30 mouse cellular contexts compared by ENCODE assay signal in genomic region chr12:36597539-36598250, GRCm38 (mm10).
DNase-seq lines count a peak whose midpoint lies in the region; ATAC-seq and TF ChIP-seq lines count a peak whose summit lies in the region.
"Had no signal": no experiment of that assay in that cellular context is flagged by ENCODE, and none has a peak within 500 bp of the region (broad histone marks: within the 10 kb centered on the region; RNA-seq: fewer than 3 reads in every experiment).

No protein-coding gene starts in this region.

- no peaks in the 10 kb centered on the region for H3K9me3 ChIP-seq in intestine, embryonic 14.5 days (ENCODE audit: control insufficient read depth, low read length)
- no peaks in the 10 kb centered on the region for H3K9me3 ChIP-seq in intestine, postnatal 0 days (ENCODE audit: control insufficient read depth)
- H3K9me3 ChIP-seq in lung, embryonic 15.5 days: no peaks in the 10 kb centered on the region
- no peaks in the 10 kb centered on the region for H3K9me3 ChIP-seq in kidney, postnatal 0 days (replicated peaks; ENCODE audit: low read length)
- H3K9me3 ChIP-seq: embryonic facial prominence, embryonic 13.5 days; forebrain, embryonic 10.5 days; intestine, embryonic 15.5 days; stomach, embryonic 15.5 days had no signal

- no peaks in the 10 kb centered on the region for H3K27me3 ChIP-seq in intestine, embryonic 14.5 days (replicated peaks; ENCODE audit: control insufficient read depth, insufficient read depth, low read length)
- no peaks in the 10 kb centered on the region for H3K27me3 ChIP-seq in intestine, postnatal 0 days (replicated peaks; ENCODE audit: control insufficient read depth, insufficient read depth, low read length)
- no peaks in the 10 kb centered on the region for H3K27me3 ChIP-seq in lung, embryonic 15.5 days
- H3K27me3 ChIP-seq in kidney, postnatal 0 days (ENCODE audit: insufficient read depth, low read length): no peaks in the 10 kb centered on the region
- H3K27me3 ChIP-seq: CH12.LX; embryonic facial prominence, embryonic 13.5 days; intestine, embryonic 15.5 days; stomach, embryonic 15.5 days had no signal

- no peak for TF ChIP-seq CTCF in intestine, postnatal 0 days (IDR thresholded peaks at IDR 0.05; ENCODE audit: low read depth)
- no peak for TF ChIP-seq CTCF in kidney, postnatal 0 days (IDR thresholded peaks at IDR 0.05; ENCODE audit: low read depth)

- 0 out of 2 replicates have a peak overlapping the region, but pooled peaks have one; percentile 6 for H3K27ac ChIP-seq in intestine, embryonic 14.5 days (ENCODE audit: low read depth)
- no peak overlapping the region for H3K27ac ChIP-seq in intestine, postnatal 0 days (ENCODE audit: low read depth, low read length)
- peak overlapping the region; percentile 31 for H3K27ac ChIP-seq in lung, embryonic 15.5 days
- no peak overlapping the region for H3K27ac ChIP-seq in kidney, postnatal 0 days
- H3K27ac ChIP-seq: embryonic facial prominence, embryonic 13.5 days; forebrain, embryonic 10.5 days; intestine, embryonic 15.5 days; liver, embryonic 14.5 days; macrophage; stomach, embryonic 15.5 days had no signal

- no peaks in the 10 kb centered on the region for H3K36me3 ChIP-seq in intestine, embryonic 14.5 days (ENCODE audit: control insufficient read depth, insufficient read depth, low read length)
- H3K36me3 ChIP-seq in intestine, postnatal 0 days (ENCODE audit: control insufficient read depth, insufficient read depth): no peaks in the 10 kb centered on the region
- no peaks in the 10 kb centered on the region for H3K36me3 ChIP-seq in lung, embryonic 15.5 days
- no peaks in the 10 kb centered on the region for H3K36me3 ChIP-seq in kidney, postnatal 0 days (ENCODE audit: insufficient read depth, low read length)
- H3K36me3 ChIP-seq: embryonic facial prominence, embryonic 13.5 days; forebrain, embryonic 10.5 days; intestine, embryonic 15.5 days; stomach, embryonic 15.5 days had no signal

- ATAC-seq in intestine, embryonic 14.5 days (replicated peaks; ENCODE audit: low FRiP score, low TSS enrichment, low read depth): no peak
- no peak for ATAC-seq in intestine, postnatal 0 days
- ATAC-seq in lung, embryonic 15.5 days (ENCODE audit: borderline replicate concordance, extremely low read depth, low FRiP score, low TSS enrichment): peak; percentile 96
- no peak for ATAC-seq in kidney, postnatal 0 days (replicated peaks; ENCODE audit: low FRiP score, low read depth)
- ATAC-seq: activated CD4-positive, CD25-positive, alpha-beta regulatory T cell, adult 4 months; forebrain, embryonic 16.5 days; hindbrain, embryonic 16.5 days; intestine, embryonic 15.5 days had no signal

- 43% methylated on average over 2 of the region's 2 CpGs for WGBS in intestine, embryonic 14.5 days
- 66% methylated on average over 2 of the region's 2 CpGs for WGBS in intestine, postnatal 0 days
- WGBS in lung, embryonic 15.5 days: 27% methylated on average over 2 of the region's 2 CpGs
- WGBS in kidney, postnatal 0 days: 54% methylated on average over 2 of the region's 2 CpGs

- no peak for DNase-seq in intestine, embryonic 14.5 days (ENCODE audit: low spot score)
- DNase-seq in lung, postnatal 25 days (ENCODE audit: low spot score): no peak
- DNase-seq in kidney, postnatal 0 days (ENCODE audit: low spot score): peak; percentile 32
- peak; percentile 2 for DNase-seq in lung, postnatal 36 days
- DNase-seq in gastrocnemius, adult 18-20 months (ENCODE audit: low spot score): no peak
- no peak for DNase-seq in frontal cortex, postnatal 10 days (ENCODE audit: low spot score in 2 of 2)
- DNase-seq: adrenal gland, adult 2 months; adrenal gland, postnatal 36 days; cerebellum, adult 18-20 months; cerebellum, postnatal 10 days; gastrocnemius, postnatal 10 days; heart, postnatal 14 days; liver; midbrain, embryonic 14.5 days; retina, postnatal 1 day; right cerebral cortex, postnatal 14 days; thymus, adult 18-20 months; thymus, postnatal 25 days had no signal

- H3K9ac ChIP-seq in intestine, embryonic 14.5 days (ENCODE audit: low read length): no peak overlapping the region
- H3K9ac ChIP-seq in intestine, postnatal 0 days (ENCODE audit: low read depth, low read length): no peak overlapping the region
- no peak overlapping the region for H3K9ac ChIP-seq in lung, embryonic 15.5 days
- no peak overlapping the region for H3K9ac ChIP-seq in kidney, postnatal 0 days (ENCODE audit: low read depth, low read length)
- H3K9ac ChIP-seq: embryonic facial prominence, embryonic 13.5 days; intestine, embryonic 15.5 days; liver, embryonic 14.5 days; stomach, embryonic 15.5 days had no signal

- H3K4me2 ChIP-seq in intestine, embryonic 14.5 days (ENCODE audit: low read length): no peak overlapping the region
- no peak overlapping the region for H3K4me2 ChIP-seq in intestine, postnatal 0 days (replicated peaks; ENCODE audit: low read depth)
- H3K4me2 ChIP-seq in lung, embryonic 15.5 days: no peak overlapping the region
- H3K4me2 ChIP-seq in kidney, postnatal 0 days (ENCODE audit: low read length): no peak overlapping the region
- H3K4me2 ChIP-seq: embryonic facial prominence, embryonic 13.5 days; intestine, embryonic 15.5 days; stomach, embryonic 15.5 days had no signal

- H3K4me1 ChIP-seq in intestine, embryonic 14.5 days (replicated peaks; ENCODE audit: control insufficient read depth, insufficient read depth, low read length): no peaks in the 10 kb centered on the region
- H3K4me1 ChIP-seq in intestine, postnatal 0 days (replicated peaks; ENCODE audit: control insufficient read depth, insufficient read depth, low read length): no peaks in the 10 kb centered on the region
- no peaks in the 10 kb centered on the region for H3K4me1 ChIP-seq in lung, embryonic 15.5 days
- H3K4me1 ChIP-seq in kidney, postnatal 0 days (replicated peaks; ENCODE audit: insufficient read depth, low read length): no peaks in the 10 kb centered on the region
- H3K4me1 ChIP-seq: embryonic facial prominence, embryonic 13.5 days; forebrain, embryonic 10.5 days; intestine, embryonic 15.5 days; stomach, embryonic 15.5 days had no signal

- no peak overlapping the region for H3K4me3 ChIP-seq in intestine, embryonic 14.5 days (ENCODE audit: low read depth, low read length)
- no peak overlapping the region for H3K4me3 ChIP-seq in intestine, postnatal 0 days (ENCODE audit: low read depth, low read length)
- H3K4me3 ChIP-seq in lung, embryonic 15.5 days: no peak overlapping the region
- no peak overlapping the region for H3K4me3 ChIP-seq in kidney, postnatal 0 days (replicated peaks; ENCODE audit: low read depth, low read length)
- H3K4me3 ChIP-seq: embryonic facial prominence, embryonic 13.5 days; forebrain, embryonic 10.5 days; intestine, embryonic 15.5 days; stomach, embryonic 15.5 days had no signal

Comparison
In these comparisons a context has a peak if more than half of its experiments do, and no peak if none do; other contexts are left out.
1. DNase-seq: peak in kidney, postnatal 0 days (single experiment) and lung, postnatal 36 days (single experiment); none in intestine, embryonic 14.5 days (single experiment), lung, postnatal 25 days (single experiment), gastrocnemius, adult 18-20 months (single experiment) and frontal cortex, postnatal 10 days (0 of 2).
2. H3K27ac ChIP-seq: peak in intestine, embryonic 14.5 days (single experiment) and lung, embryonic 15.5 days (single experiment); none in intestine, postnatal 0 days (single experiment) and kidney, postnatal 0 days (single experiment).